Mouse (Mus musculus): ENCODE measurements around the gene Mfsd4b5. TPM values are rescaled to one million over a fixed set of nuclear protein-coding genes. Genes with fewer than 3 reads are reported as not detected.
"Not testable (repeated sequence)": the region's sequence is repeated elsewhere in the genome, so short reads cannot be mapped to it uniquely, and the experiment has no call there.

The Mfsd4b5 gene
- polyA plus RNA-seq, 1 experiment = not detected

DNA sequence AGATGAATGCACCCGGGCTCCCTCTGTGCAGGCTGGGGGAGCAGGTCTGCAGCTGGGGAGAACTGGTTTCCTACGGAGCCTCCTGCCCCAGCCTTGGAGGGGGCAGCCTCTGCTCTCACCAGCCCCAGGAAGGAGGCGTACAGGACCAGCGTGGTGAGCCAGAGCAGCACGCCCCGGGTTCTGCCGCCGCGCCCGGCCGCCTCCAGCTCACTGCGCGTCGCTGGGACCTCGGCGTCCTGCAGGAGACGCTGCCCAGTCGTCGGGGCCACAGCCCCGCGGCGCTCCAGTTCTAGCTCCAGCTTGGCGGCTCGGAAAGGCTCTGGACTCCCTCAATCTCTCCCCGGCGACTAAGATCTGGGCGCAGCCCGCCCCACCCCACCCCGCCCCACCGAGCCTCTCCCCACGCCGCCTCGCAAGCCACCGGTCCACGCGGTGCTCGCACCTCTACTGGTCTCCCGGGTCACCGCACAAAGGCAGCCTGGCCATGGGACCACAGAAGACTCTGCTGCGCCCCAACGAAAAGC is 59.8 kb downstream of the Mfsd4b5 start, which contains the start of gene Mfsd4b2:
Mfsd4b2 (minus strand) TSS at position 308 of the 524 bp plus-strand sequence.
- no peak for TF ChIP-seq CTCF (IDR thresholded peaks at IDR 0.05; ENCODE audit: control insufficient read depth, insufficient read depth, low read length)
- no peak for TF ChIP-seq POLR2A (IDR thresholded peaks at IDR 0.05; ENCODE audit: borderline replicate concordance, control insufficient read depth, low read depth, low read length)
- H3K4me1 ChIP-seq (ENCODE audit: control insufficient read depth, insufficient read depth, low read length) = no peaks in the 10 kb centered on the region
- H3K4me3 ChIP-seq (replicated peaks; ENCODE audit: control insufficient read depth, low read depth, low read length) = no peak within 1 kb of the TSS
- no peak within 1 kb of the TSS for H3K27ac ChIP-seq (ENCODE audit: control insufficient read depth, insufficient read depth, low read depth, low read length, poor library complexity)
- 2% methylated on average over 41 of the region's 41 CpGs for WGBS

DNA sequence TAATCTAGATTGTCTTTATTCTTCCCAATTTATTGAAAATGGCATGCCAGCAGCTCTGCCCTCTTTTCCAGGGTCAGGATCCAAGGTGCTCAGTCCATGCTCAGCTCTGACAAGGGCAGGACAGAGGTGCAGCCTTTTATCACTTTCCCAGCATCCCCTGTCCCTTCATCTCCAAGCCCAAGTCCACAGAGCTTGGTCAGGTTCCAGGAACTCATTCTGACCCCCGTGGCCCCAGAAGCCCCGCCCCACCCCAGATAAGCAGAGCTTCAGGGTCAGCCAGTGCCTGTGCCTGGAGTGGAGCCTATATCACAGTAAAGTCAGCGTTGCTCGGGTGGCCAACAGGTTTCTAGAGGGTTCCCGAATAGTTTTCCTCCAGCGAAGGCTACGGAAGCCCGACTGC is 61.9 kb downstream of the Mfsd4b5 start:
- WGBS = 68% methylated on average over 8 of the region's 8 CpGs

DNA sequence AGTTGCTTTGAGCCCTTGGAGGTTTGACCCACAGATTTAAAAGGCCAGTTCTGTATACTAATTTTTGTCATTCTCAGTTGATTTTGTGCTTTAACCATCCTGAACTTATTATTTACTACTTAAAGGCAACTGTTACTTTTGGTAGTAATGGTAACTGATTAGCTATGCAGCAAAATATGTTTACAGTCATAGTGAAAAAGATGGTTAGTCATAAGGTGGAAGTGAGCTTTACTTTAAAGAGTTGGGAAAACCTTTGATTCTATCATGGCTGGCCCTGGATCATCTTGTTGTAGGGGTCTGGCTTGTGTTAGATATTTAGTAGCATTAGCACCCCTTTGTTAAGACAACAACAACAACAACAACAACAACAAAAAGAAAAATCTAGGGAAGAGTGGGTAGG is 73.8 kb downstream of the Mfsd4b5 start:
- no peak overlapping the region for H3K27ac ChIP-seq (ENCODE audit: control insufficient read depth, insufficient read depth, low read depth, low read length, poor library complexity)
- no peak overlapping the region for H3K4me3 ChIP-seq (replicated peaks; ENCODE audit: control insufficient read depth, low read depth, low read length)
- no peaks in the 10 kb centered on the region for H3K4me1 ChIP-seq (ENCODE audit: control insufficient read depth, insufficient read depth, low read length)
- TF ChIP-seq POLR2A (IDR thresholded peaks at IDR 0.05; ENCODE audit: borderline replicate concordance, control insufficient read depth, low read depth, low read length) = no peak
- no peak for TF ChIP-seq CTCF (IDR thresholded peaks at IDR 0.05; ENCODE audit: control insufficient read depth, insufficient read depth, low read length)

More for the DNA sequence above, 61.9 kb downstream of the Mfsd4b5 start:
- not testable (repeated sequence) for H3K27ac ChIP-seq (ENCODE audit: control insufficient read depth, insufficient read depth, low read depth, low read length, poor library complexity); H3K4me3 ChIP-seq (replicated peaks; ENCODE audit: control insufficient read depth, low read depth, low read length); H3K4me1 ChIP-seq (ENCODE audit: control insufficient read depth, insufficient read depth, low read length)

DNA sequence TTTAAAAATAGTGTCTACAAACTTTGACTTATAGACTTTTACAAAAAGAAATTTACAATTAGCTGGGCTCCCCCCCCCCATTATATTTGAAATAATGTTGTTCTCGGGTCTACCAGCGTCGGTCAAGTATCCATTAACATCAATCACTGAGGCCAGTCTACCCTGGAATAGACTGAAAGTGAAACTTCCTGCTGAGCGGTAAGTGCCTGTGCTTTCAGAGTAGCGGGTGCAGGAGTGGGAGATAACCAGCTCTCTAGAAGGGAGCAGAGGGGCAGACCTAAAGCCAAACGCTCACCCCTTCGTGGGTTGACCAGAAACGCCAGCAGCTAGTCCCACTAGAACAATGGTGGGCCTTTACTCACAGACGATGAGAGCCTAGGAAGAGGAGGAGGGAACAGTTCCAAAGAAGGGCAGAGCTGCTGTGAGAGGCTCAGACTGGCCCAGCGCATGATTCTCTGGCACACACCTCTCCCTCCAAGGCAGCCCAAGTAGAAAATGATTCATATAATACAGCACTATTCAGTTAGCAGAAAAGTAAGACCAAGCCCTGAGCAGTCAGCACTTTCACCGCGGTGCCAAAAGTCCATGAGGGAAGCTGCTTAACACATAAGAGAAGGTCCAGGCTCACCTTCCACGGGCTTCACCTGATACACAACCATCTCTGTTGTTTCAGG is 77.5 kb downstream of the Mfsd4b5 start:
- 47% methylated on average over 13 of the region's 13 CpGs for WGBS
- H3K4me3 ChIP-seq (replicated peaks; ENCODE audit: control insufficient read depth, low read depth, low read length) = peak overlapping the region; percentile 42

More for the DNA sequence above, 77.5 kb downstream of the Mfsd4b5 start:
- TF ChIP-seq CTCF (IDR thresholded peaks at IDR 0.05; ENCODE audit: control insufficient read depth, insufficient read depth, low read length) = no peak
- no peak for TF ChIP-seq POLR2A (IDR thresholded peaks at IDR 0.05; ENCODE audit: borderline replicate concordance, control insufficient read depth, low read depth, low read length)
- no peaks in the 10 kb centered on the region for H3K4me1 ChIP-seq (ENCODE audit: control insufficient read depth, insufficient read depth, low read length)
- no peak overlapping the region for H3K27ac ChIP-seq (ENCODE audit: control insufficient read depth, insufficient read depth, low read depth, low read length, poor library complexity)

Other genes with a start within 250 kb of the Mfsd4b5 start
- 0.85 and 1.1 TPM in 2 replicates for gene Mfsd4b4, start 87.4 kb downstream of the Mfsd4b5 start, polyA plus RNA-seq (2011; ENCODE audit: insufficient read depth, insufficient read length, low replicate concordance, missing spikeins)
- gene Mfsd4b2, start 59.7 kb downstream of the Mfsd4b5 start, polyA plus RNA-seq (2011; ENCODE audit: insufficient read depth, insufficient read length, low replicate concordance, missing spikeins) = not detected in 2 replicates
- gene Mfsd4b3, start 26.5 kb downstream of the Mfsd4b5 start, polyA plus RNA-seq (2011; ENCODE audit: insufficient read depth, insufficient read length, low replicate concordance, missing spikeins) = not detected in 2 replicates
- not detected in 2 replicates for gene Mfsd4b1, start 38.6 kb upstream of the Mfsd4b5 start, polyA plus RNA-seq (2011; ENCODE audit: insufficient read depth, insufficient read length, low replicate concordance, missing spikeins)
- 24.6 and 48.9 TPM in 2 replicates for gene Slc16a10, start 155.6 kb upstream of the Mfsd4b5 start, polyA plus RNA-seq (2011; ENCODE audit: insufficient read depth, insufficient read length, low replicate concordance, missing spikeins)